Mouse (Mus musculus): ENCODE measurements around the gene Tas2r115.

The Tas2r115 gene

DNA sequence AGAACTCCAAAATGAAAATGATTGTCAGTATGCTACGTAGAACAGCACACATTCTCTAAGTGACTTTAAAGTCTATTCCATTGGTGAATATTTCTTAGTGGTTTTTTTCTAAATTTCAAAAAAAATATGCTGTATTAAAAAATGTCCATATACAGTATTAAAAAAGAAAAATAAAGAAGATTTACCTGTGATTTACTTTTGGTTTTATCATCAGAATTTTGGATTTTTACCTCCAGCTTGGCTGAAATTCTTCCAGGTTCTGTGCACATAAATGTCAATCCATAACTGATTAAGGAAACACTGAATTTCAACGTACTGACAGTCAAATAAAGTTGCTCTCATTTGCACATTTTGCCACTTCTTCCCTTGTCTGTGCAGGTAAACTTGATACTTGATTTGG, at the start of gene Tas2r115:
TSS of gene Tas2r115 (minus strand) at position 101 of the 400 bp plus-strand sequence.
- DNase-seq (ENCODE audit: low spot score) = no peak

DNA sequence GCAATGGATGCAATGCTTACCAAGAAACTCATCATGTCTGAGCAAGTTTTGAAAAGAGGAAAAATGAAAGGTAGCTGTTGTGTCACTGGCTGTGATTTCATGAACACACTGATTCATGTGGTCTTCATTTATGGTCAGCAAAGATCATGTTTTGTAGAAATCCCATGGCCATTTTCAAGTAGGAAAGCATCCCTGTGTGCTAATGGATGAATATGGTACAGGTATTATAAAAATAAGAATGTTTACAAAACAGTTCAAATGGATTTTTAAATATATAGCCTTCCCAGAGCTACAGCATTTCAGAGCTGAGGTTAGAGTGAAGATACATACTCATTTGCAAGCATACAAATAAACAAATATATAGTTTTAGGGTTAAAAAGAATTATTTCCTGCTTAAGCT, 40.2 kb upstream of the Tas2r115 start, which contains the start of gene Tas2r136:
TSS of gene Tas2r136 (minus strand) at position 101 of the 400 bp plus-strand sequence.
- no peak for DNase-seq (ENCODE audit: low spot score)

DNA sequence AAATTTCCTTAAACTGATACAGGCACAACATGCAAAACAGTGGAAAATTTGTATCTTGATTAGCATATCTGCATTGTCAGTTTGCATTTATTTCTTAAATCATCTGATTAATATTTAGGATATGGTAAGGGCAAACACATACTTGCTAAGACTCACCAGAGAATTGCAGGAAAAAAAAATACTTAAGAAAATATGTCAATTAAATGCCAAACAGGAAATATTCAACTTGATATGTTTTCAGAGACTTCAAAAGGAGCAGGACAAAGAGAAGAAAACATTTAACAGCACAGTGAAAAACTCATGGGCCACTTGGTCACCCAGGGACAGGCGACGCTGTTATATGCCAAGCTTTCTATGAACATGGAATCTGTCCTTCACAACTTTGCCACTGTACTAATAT, 24.0 kb upstream of the Tas2r115 start, which contains the start of gene Tas2r102:
TSS of gene Tas2r102 (plus strand) at position 301 of the 400 bp plus-strand sequence.
- DNase-seq (ENCODE audit: low spot score) = no peak

DNA sequence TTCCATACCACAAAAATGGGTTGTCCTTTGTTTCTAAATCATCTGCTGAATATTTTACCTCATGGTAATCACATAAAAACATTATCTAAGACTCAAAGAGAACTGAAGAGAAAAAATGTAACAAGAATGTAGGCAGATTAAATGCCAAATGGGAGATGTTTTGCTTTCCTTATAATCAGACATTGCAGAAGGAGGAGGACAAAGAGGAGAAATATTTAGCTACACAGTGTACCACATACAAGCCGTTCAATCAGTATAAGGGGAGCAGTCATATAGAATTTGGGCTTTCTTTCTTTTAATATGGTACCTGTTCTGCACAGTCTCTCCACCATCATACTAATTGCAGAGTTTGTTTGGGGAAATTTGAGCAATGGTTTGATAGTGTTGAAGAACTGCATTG, 16.6 kb upstream of the Tas2r115 start, which contains the start of gene Tas2r124:
TSS of gene Tas2r124 (plus strand) at position 301 of the 400 bp plus-strand sequence.
- no peak for DNase-seq (ENCODE audit: low spot score)

DNA sequence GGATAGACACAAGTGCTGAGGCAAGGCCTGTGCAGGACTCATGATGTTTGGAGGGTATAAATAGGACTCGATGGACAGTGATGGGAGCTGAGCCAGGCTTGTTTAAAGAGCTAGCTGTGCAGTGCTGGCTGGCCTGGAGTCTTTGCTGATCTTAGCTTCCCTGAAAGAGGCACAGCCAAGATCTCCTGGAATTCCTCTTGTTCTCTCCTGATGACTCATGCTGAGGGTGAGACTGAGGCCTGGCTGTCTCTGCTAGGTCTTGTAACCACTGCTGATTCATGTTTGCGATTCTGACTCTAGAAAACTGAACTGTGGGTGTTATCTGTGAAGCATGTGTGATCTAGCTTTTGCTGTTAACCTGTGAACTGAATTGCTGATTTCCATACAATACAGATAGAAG, 12.4 kb upstream of the Tas2r115 start:
- DNase-seq (ENCODE audit: low spot score) = peak; percentile 3

DNA sequence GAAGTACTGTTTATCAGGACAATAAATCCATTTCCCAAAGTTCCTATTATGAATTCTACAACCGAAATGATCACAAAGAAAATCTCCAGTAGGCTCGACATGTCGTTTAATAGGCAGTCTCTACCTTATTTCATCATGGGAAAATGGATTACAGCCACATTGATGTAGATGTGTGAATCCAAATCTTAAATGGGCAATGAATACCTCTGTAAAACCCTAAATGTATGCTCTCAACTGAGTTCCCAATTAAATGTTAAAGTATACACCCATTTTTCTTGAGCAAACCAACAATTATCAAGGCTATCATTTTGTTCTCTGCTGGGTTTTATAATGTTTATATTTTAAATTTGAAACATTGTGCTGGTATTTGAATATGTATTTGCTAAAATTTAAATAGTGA, 26.0 kb downstream of the Tas2r115 start, which contains the start of gene Tas2r122:
TSS of gene Tas2r122 (minus strand) at position 101 of the 400 bp plus-strand sequence.
- DNase-seq (ENCODE audit: low spot score) = no peak

DNA sequence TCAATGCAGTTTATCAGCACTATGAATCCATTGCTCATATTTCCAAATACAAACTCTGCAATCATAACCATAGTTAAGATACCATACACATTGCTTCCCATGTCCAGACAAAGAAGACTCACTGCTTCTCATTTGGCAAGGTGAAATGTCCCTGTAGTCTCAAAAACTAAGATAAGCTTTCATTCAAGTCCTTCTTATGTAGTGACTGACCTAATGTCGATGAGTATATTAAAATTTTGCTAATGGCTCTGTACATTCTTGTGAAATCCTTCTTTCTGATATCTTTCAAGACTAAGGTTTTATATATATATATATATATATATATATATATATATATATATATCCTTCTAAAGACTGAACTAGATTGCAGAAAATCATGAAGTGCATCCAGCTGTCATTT, 36.9 kb downstream of the Tas2r115 start, which contains the start of gene Tas2r121:
TSS of gene Tas2r121 (minus strand) at position 101 of the 400 bp plus-strand sequence.
- DNase-seq (ENCODE audit: low spot score) = no peak

DNA sequence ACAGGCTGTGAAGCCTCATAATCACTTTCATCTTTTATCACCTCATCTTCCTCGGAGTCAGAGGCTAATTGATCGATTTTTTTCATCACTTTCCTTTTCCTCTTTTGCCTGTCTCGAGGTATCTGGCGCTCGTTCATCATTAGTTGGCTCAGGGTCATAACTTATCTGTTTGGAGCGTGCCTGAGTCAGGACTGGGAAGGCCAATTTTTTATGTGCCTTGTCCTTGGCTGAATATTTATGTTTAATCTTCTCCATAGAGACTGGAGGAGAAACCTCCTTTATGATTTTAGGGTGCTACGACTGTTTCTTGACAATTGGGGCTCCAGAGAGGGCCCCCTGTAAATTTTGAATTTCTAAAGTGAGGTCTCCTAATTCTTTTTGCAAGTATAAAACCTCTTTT, 46.2 kb downstream of the Tas2r115 start:
- peak; percentile 8 for DNase-seq (ENCODE audit: low spot score)
